In genomic region chr15:91382606-91383005, GRCm38 (mm10) we compare ENCODE assay signal across 25 mouse cellular contexts.
"Had no signal": no experiment of that assay in that cellular context is flagged by ENCODE, and none has a peak within 500 bp of the region (broad histone marks: within the 10 kb centered on the region; RNA-seq: fewer than 3 reads in every experiment).

No protein-coding gene starts in this region.

- DNase-seq: gastrocnemius, postnatal 14 days; gastrocnemius, postnatal 36 days; heart, adult 11 months; heart, adult 2 months; heart, postnatal 14 days; heart, postnatal 36 days; kidney, adult 11 months; kidney, adult 2 months; kidney, adult 9 months; kidney, postnatal 14 days; kidney, postnatal 36 days; layer of hippocampus, adult 9-11 months; layer of hippocampus, postnatal 36 days had no signal

- ATAC-seq: hindbrain, postnatal 0 days; liver, embryonic 12.5 days had no signal

- H3K27ac ChIP-seq: heart, adult 2 months; heart, embryonic 13.5 days; heart, embryonic 15.5 days; hindbrain, embryonic 13.5 days; hindbrain, embryonic 15.5 days; hindbrain, postnatal 0 days; kidney, embryonic 15.5 days; kidney, postnatal 0 days; limb, embryonic 13.5 days; limb, embryonic 15.5 days; liver, embryonic 12.5 days; liver, embryonic 14.5 days had no signal

- H3K9me3 ChIP-seq: heart, embryonic 13.5 days; heart, embryonic 15.5 days; hindbrain, embryonic 13.5 days; hindbrain, embryonic 15.5 days; kidney, embryonic 15.5 days; limb, embryonic 13.5 days; limb, embryonic 15.5 days; liver, embryonic 12.5 days had no signal

- H3K36me3 ChIP-seq: heart, embryonic 13.5 days; heart, embryonic 15.5 days; hindbrain, embryonic 13.5 days; hindbrain, embryonic 15.5 days; kidney, embryonic 15.5 days; limb, embryonic 13.5 days; limb, embryonic 15.5 days; liver, embryonic 12.5 days had no signal

- H3K4me3 ChIP-seq: heart, adult 2 months; heart, embryonic 13.5 days; heart, embryonic 15.5 days; hindbrain, embryonic 13.5 days; hindbrain, embryonic 15.5 days; kidney, embryonic 15.5 days; limb, embryonic 13.5 days; limb, embryonic 15.5 days; liver, embryonic 12.5 days had no signal

- H3K4me1 ChIP-seq: heart, embryonic 13.5 days; heart, embryonic 15.5 days; limb, embryonic 13.5 days; limb, embryonic 15.5 days; liver, embryonic 12.5 days had no signal

- H3K9ac ChIP-seq: heart, embryonic 13.5 days; heart, embryonic 15.5 days; hindbrain, embryonic 13.5 days; hindbrain, embryonic 15.5 days; kidney, embryonic 15.5 days; limb, embryonic 13.5 days; limb, embryonic 15.5 days; liver, embryonic 12.5 days; liver, embryonic 14.5 days had no signal

- H3K27me3 ChIP-seq: heart, embryonic 13.5 days; heart, embryonic 15.5 days; hindbrain, embryonic 13.5 days; hindbrain, embryonic 15.5 days; kidney, embryonic 15.5 days; limb, embryonic 13.5 days; limb, embryonic 15.5 days; liver, embryonic 12.5 days had no signal

- H3K4me2 ChIP-seq: heart, embryonic 11.5 days; heart, embryonic 13.5 days; heart, embryonic 15.5 days; hindbrain, embryonic 13.5 days; hindbrain, embryonic 15.5 days; kidney, embryonic 15.5 days; limb, embryonic 13.5 days; limb, embryonic 15.5 days; liver, embryonic 12.5 days had no signal
